Mouse (Mus musculus) stomach, postnatal 0 days (tissue): ENCODE measurements around the gene Tubgcp6.

ENCODE experiments used
- CTCF ChIP-seq: IDR thresholded peaks from 2 replicates; pipeline ENCODE4 v1.5.1; 2016; ENCODE audit warnings: antibody characterized with exemption, low read depth, mild to moderate bottlenecking, moderate library complexity
- EP300 ChIP-seq: optimal IDR thresholded peaks from 2 replicates; pipeline ENCODE3; 2016; ENCODE audit warnings: antibody characterized with exemption

DNA sequence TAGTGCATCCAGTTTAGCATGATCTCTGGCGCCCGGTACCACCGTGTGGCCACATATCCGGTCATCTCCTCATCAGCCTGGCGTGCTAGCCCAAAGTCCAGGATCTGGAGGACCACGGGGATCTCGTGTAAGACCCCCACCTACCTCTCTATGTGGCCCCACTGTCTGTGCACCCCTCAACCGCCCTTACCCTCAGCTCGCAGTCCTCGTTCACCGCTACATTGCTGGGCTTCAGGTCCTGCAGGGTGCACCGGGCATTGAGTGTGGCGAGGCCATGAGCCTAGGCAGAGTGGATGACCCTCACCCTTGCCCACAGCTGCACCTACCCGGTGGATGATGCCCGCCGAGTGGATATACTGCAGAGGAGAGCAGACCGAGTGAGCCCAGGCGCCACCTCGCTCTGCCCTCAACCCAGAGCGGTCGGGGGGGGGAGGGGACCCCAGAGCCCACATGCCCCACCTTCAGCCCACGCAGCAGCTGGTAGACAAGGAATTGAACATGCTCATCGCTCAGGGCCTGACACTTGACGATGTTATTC is 23.0 kb upstream of the Tubgcp6 start:
- TF ChIP-seq EP300 (no peak), CTCF (no peak)
